In genomic region chr2:164079488-164079887, GRCm38 (mm10) we compare ENCODE assay signal across 12 mouse cellular contexts. TPM values are rescaled to one million over a fixed set of nuclear protein-coding genes. Genes with fewer than 3 reads are reported as not detected.
DNase-seq lines count a peak whose midpoint lies in the region; ATAC-seq lines count a peak whose summit lies in the region.
"Had no signal": no experiment of that assay in that cellular context is flagged by ENCODE, and none has a peak within 500 bp of the region (broad histone marks: within the 10 kb centered on the region; RNA-seq: fewer than 3 reads in every experiment).

No protein-coding gene starts in this region.

- peak; percentile 40 to 44 for DNase-seq in spleen, adult 18-20 months
- DNase-seq in spleen, adult 12 weeks (ENCODE audit: low spot score): no peak
- peak; percentile 72 to 84 for DNase-seq in thymus, adult 18-20 months
- DNase-seq in kidney, postnatal 4 days: no peak
- DNase-seq in urinary bladder, postnatal 10 days (ENCODE audit: low spot score): no peak
- DNase-seq in c-Kit-positive CD71-positive TER-119-positive erythroid progenitor cells, embryonic 14.5 days (ENCODE audit: low spot score): no peak
- DNase-seq: cerebellum, postnatal 25 days; gastrocnemius, adult 2 months; kidney, adult 8-10 months had no signal

- ATAC-seq in megakaryocyte progenitor cell, adult 5-6 weeks (replicated peaks; ENCODE audit: poor library complexity): peak; percentile 37
- ATAC-seq: forebrain, embryonic 16.5 days; hindbrain, embryonic 16.5 days had no signal

RNA-seq across cellular contexts. Expression of gene Tomm34, which starts 8.5 kb away (rescaled TPM):
- 48.0 and 55.0 TPM in 2 replicates for total RNA-seq in megakaryocyte progenitor cell, adult 5-6 weeks (2015)
- 44.5 and 44.8 TPM in 2 replicates for total RNA-seq in megakaryocyte progenitor cell, adult 5-6 weeks (2017)

RNA-seq across cellular contexts. Expression of gene Stk4, which starts 9.4 kb away (rescaled TPM):
- total RNA-seq in megakaryocyte progenitor cell, adult 5-6 weeks (2015): 152 and 189 TPM in 2 replicates
- 115 and 156 TPM in 2 replicates for total RNA-seq in megakaryocyte progenitor cell, adult 5-6 weeks (2017)

RNA-seq across cellular contexts. Expression of gene Pabpc1l, which starts 54.2 kb away (rescaled TPM):
- 1.0 and 2.2 TPM in 2 replicates for total RNA-seq in megakaryocyte progenitor cell, adult 5-6 weeks (2015)
- total RNA-seq in megakaryocyte progenitor cell, adult 5-6 weeks (2017): 0.61 and 0.83 TPM in 2 replicates
- total RNA-seq: gastrocnemius, adult 2 months had no signal

Comparison
In these comparisons a context has a peak if more than half of its experiments do, and no peak if none do; other contexts are left out.
1. DNase-seq: peak in spleen, adult 18-20 months (2 of 2) and thymus, adult 18-20 months (2 of 2); none in spleen, adult 12 weeks (single experiment), kidney, postnatal 4 days (0 of 2), urinary bladder, postnatal 10 days (single experiment) and c-Kit-positive CD71-positive TER-119-positive erythroid progenitor cells, embryonic 14.5 days (single experiment).